Mouse (Mus musculus) neural tube, embryonic 15.5 days (tissue): ENCODE data around the gene A530032D15Rik. TPM values are rescaled to one million over a fixed set of nuclear protein-coding genes. Genes with fewer than 3 reads are reported as not detected.
"Not testable (repeated sequence)": the region's sequence is repeated elsewhere in the genome, so short reads cannot be mapped to it uniquely, and the experiment has no call there.

Experiments
- ATAC-seq: fragments of 200-750 bp; cut with Nextera tagmentation; 2 replicates; pipeline ENCODE4 v1.8.0; 2017; ENCODE audit warnings: mild to moderate bottlenecking, moderate TSS enrichment, moderate library complexity; ENCODE audit not compliant: low FRiP score
- H3K27ac ChIP-seq: fragments of 300-500 bp; sonication (generic); replicated peaks from 2 replicates; pipeline ENCODE4 v1.5.1; 2015; ENCODE audit warnings: mild to moderate bottlenecking, inconsistent platforms
- H3K27me3 ChIP-seq: fragments of 300-500 bp; sonication (generic); replicated peaks from 2 replicates; pipeline ENCODE4 v1.6.1; 2015; ENCODE audit warnings: inconsistent platforms
- H3K36me3 ChIP-seq: fragments of 300-500 bp; sonication (generic); 2 replicates; pipeline ENCODE4 v1.6.1; 2015; ENCODE audit warnings: inconsistent platforms
- H3K4me1 ChIP-seq: fragments of 300-500 bp; sonication (generic); 2 replicates; pipeline ENCODE4 v1.6.1; 2015; ENCODE audit warnings: inconsistent platforms
- H3K4me2 ChIP-seq: fragments of 300-500 bp; sonication (generic); 2 replicates; pipeline ENCODE4 v1.6.1; 2015; ENCODE audit warnings: inconsistent platforms, mild to moderate bottlenecking, moderate library complexity
- H3K4me3 ChIP-seq: fragments of 300-500 bp; sonication (generic); replicated peaks from 2 replicates; pipeline ENCODE4 v1.5.1; 2015; ENCODE audit warnings: mild to moderate bottlenecking, inconsistent platforms
- H3K9ac ChIP-seq: fragments of 300-500 bp; sonication (generic); replicated peaks from 2 replicates; pipeline ENCODE4 v1.6.1; 2015; ENCODE audit warnings: mild to moderate bottlenecking, inconsistent platforms
- H3K9me3 ChIP-seq: fragments of 300-500 bp; sonication (generic); replicated peaks from 2 replicates; pipeline ENCODE4 v1.6.1; 2016; ENCODE audit warnings: inconsistent platforms
- WGBS: fragments of 180-500 bp; shearing (Covaris S2); methylation state at CpG from one replicate; pipeline ENCODE4 v1.1.7; 2015; ENCODE audit warnings: mixed read lengths; 5-methylcytosine and 5-hydroxymethylcytosine counted together
- polyA plus RNA-seq: library from polyadenylated mRNA; unstranded; fragments of >200 nt; fragmentation: Nextera tagmentation; extraction: Ambion mirVana; gene quantifications from 2 replicates; pipeline ENCODE4 v1.2.1, GENCODE M21; 2015

The A530032D15Rik gene
- polyA plus RNA-seq, 1 experiment from 2014 or later, result not detected

DNA sequence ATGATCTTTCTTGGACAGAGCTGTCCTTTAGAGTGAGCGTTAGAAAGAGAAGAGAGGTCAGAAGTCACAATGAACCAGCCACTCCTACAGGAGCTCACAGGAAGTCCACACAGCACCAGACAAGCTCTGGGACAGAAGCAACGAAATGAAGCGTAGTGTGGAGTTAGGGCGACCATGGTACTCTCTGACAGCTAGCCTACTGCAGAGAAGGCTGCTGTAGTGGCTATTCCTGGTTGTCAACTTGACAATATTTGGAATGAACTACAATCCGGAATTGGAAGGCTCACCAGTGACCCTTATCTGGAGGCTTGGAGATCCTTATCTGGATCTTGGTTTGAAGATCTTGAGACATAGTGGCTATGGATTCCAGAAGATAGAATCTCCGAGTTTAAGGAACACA, 3.6 kb downstream of the A530032D15Rik start:
- ATAC-seq, H3K4me2 ChIP-seq, H3K9me3 ChIP-seq, H3K4me3 ChIP-seq, H3K27ac ChIP-seq, H3K36me3 ChIP-seq, H3K27me3 ChIP-seq, H3K4me1 ChIP-seq, H3K9ac ChIP-seq: not testable (repeated sequence)
- 76% methylated on average over 5 of the region's 6 CpGs for WGBS

DNA sequence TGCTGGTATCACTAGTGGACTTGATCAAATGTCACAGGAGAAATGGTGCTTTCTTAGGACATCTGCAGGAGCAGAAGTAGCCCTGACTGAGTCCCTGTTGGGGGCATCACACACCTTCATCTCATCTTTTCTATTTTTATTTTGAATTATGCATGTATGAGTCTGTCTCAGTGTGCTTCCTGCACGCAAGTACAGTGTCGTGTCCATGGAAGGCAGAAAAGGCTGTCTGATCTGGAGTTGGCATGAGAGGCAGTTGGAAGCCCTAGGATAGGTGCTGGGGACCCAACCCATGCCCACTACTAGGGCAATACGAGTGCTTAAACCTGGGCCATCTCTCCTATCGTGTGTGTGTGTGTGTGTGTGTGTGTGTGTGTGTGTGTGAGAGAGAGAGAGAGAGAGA, 4.3 kb downstream of the A530032D15Rik start:
- 83% methylated on average over 4 of the region's 4 CpGs for WGBS
- H3K36me3 ChIP-seq, ATAC-seq, H3K4me2 ChIP-seq, H3K4me1 ChIP-seq, H3K27ac ChIP-seq, H3K4me3 ChIP-seq, H3K9ac ChIP-seq, H3K9me3 ChIP-seq, H3K27me3 ChIP-seq: not testable (repeated sequence)

DNA sequence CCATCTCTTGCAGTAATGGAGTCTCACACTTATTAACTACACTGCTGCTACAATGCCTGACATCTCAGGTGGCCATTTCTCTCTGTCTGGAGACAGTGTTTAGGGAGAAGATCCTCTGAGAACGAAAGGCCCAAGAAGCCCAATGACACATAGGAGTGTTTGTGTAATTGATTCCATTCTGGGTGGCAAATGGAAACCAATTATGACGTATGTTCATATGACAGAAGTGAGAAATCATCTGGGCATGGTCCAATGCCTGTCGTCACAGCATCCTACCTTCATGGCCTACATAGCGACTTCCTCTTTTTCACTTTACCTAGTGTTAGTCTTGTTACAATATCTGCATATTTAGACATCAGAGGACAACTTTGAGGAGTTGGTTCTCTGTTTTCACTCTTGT, 7.9 kb downstream of the A530032D15Rik start:
- not testable (repeated sequence) for H3K9me3 ChIP-seq, ATAC-seq, H3K9ac ChIP-seq, H3K4me3 ChIP-seq, H3K4me1 ChIP-seq, H3K27ac ChIP-seq, H3K36me3 ChIP-seq, H3K27me3 ChIP-seq, H3K4me2 ChIP-seq
- 89% methylated on average over 4 of the region's 4 CpGs for WGBS

DNA sequence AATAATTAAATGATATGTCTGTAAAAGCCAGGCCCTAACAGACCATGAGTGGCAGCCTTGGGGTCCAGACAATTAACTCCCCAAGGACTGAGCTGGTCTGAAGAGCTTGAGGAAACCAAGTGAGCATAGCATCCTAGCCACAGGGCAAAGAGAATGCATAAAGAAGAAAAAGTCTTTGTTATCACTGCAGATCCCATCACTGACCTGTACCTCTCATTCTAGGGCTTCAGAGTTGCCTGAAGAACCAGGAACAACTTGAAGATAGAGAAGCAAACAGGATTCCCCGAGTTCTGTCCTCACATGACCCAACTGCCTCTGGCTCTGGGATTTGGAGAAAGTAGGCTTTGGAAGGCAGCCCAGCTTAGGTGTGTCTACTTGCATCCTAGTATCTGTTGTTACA, 9.8 kb downstream of the A530032D15Rik start, which contains the start of gene Gm10553:
Gm10553 (plus strand) TSS at position 301 of the 400 bp plus-strand sequence.
- 69% methylated on average over 1 of the region's 1 CpGs for WGBS
- H3K4me2 ChIP-seq, H3K4me3 ChIP-seq, H3K36me3 ChIP-seq, H3K9ac ChIP-seq, H3K9me3 ChIP-seq, H3K27me3 ChIP-seq, H3K4me1 ChIP-seq, ATAC-seq, H3K27ac ChIP-seq: not testable (repeated sequence)

DNA sequence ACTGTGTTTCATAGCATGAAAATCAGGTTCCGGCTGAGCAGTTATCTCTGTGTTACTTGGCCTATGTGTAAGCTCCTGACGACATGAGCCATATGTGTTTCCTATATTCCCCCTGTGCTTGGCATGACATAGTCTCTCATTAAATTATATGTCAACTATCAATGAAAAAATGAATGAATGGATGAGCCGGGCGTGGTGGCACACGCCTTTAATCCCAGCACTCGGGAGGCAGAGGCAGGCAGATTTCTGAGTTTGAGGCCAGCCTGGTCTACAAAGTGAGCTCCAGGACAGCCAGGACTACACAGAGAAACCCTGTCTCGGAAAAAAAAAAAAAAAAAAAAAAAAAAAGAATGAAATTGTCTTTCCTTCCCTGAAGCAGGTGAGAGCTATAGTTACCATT, 10.6 kb downstream of the A530032D15Rik start:
- H3K4me2 ChIP-seq, H3K27ac ChIP-seq, H3K27me3 ChIP-seq, H3K4me3 ChIP-seq, H3K9me3 ChIP-seq, H3K4me1 ChIP-seq, H3K9ac ChIP-seq, ATAC-seq, H3K36me3 ChIP-seq: not testable (repeated sequence)
- 82% methylated on average over 7 of the region's 7 CpGs for WGBS

DNA sequence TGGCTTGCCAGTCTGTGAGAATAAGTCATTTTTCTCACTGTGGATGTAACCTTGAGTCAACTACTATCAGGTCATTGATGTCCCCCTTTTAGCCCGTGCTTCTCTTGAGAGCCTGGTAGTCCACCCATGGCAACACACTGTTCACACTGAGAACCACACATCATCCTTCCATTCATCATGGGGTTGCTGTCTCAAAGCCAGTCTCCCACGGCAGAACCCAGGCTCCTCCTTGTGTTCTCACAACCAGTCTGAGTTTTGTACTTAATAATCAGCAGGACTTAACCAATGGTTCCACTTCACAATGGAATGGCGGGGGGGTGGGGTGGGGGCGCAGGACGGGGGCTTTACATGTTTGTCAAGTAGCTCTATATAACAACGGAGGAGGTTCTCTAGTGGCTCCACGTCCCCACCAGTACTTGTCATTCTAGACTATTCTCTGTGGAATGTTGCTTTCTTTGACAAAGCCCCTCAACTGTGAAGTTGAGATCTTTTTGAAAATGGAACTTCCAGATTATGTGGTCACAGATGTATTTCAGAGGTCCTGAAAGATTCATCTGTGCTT, 16.6 kb downstream of the A530032D15Rik start:
- H3K4me1 ChIP-seq, H3K4me3 ChIP-seq, H3K4me2 ChIP-seq, H3K27me3 ChIP-seq, ATAC-seq, H3K36me3 ChIP-seq, H3K9ac ChIP-seq, H3K9me3 ChIP-seq, H3K27ac ChIP-seq: not testable (repeated sequence)
- WGBS, result 89% methylated on average over 7 of the region's 7 CpGs

DNA sequence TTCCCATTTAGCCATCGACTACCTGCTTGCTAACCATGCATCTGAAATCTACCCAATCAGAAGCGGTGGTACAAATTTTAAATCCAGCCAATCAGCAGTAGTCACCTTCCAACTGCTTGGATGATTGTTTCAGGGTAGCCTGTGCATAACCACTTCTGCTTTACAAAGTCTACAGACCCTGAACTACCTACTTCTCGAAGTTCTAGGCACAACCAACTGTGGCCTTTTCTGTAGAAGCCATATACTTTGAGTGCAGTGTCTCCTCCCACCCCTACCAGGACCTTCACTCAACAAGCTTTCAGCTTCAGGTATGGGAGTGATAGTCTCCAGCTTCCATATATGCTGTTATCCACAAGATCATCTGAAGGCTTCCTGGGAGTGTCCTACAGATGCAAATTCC, 17.5 kb downstream of the A530032D15Rik start:
- WGBS, result 35% methylated on average over 1 of the region's 3 CpGs
- H3K27ac ChIP-seq, H3K9ac ChIP-seq, H3K27me3 ChIP-seq, H3K9me3 ChIP-seq, H3K4me1 ChIP-seq, ATAC-seq, H3K4me2 ChIP-seq, H3K36me3 ChIP-seq, H3K4me3 ChIP-seq: not testable (repeated sequence)

DNA sequence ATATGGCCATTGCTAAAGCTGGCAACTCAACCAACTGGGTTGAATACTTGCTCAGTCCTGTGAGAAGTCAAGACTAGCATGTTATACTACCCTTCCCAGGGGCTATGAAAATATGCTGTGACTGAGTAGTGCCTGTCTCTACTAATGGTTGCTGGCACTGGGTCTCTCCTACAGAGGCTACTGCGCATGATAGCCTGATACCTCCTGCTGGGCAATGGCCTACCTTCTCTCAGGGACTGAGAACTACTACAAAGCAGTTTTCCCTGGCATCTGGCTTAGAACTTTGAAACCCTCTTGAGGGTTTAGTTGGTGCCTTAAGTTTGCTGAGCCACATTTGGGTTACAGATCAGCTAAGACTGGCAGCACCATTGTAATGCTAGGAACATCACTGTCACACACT, 23.4 kb downstream of the A530032D15Rik start:
- not testable (repeated sequence) for H3K27me3 ChIP-seq, H3K9ac ChIP-seq, H3K4me1 ChIP-seq, H3K36me3 ChIP-seq, ATAC-seq, H3K4me3 ChIP-seq, H3K27ac ChIP-seq, H3K9me3 ChIP-seq, H3K4me2 ChIP-seq
- WGBS, result 65% methylated on average over 1 of the region's 1 CpGs

DNA sequence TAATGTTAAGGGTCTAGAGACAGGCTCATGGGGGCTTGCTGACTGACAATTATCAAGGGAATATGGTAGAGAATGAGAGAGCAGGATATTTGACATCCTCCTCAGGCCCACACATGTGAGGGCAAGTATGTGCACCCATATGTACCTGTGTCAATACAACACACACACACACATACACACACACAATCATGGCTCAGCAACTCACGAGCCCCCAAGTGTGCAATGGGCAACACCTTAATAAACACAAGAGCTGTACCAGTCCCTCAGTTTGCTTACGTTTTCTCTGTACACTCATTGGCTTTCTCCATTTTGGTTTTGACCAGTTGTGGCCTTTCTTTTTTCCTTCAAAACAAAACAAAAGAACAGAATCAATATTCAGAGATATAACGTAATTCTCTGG, 24.9 kb downstream of the A530032D15Rik start:
- not testable (repeated sequence) for H3K27me3 ChIP-seq, H3K9ac ChIP-seq, H3K9me3 ChIP-seq, H3K27ac ChIP-seq, H3K36me3 ChIP-seq, H3K4me2 ChIP-seq, ATAC-seq, H3K4me1 ChIP-seq, H3K4me3 ChIP-seq
- 64% methylated on average over 3 of the region's 3 CpGs for WGBS

DNA sequence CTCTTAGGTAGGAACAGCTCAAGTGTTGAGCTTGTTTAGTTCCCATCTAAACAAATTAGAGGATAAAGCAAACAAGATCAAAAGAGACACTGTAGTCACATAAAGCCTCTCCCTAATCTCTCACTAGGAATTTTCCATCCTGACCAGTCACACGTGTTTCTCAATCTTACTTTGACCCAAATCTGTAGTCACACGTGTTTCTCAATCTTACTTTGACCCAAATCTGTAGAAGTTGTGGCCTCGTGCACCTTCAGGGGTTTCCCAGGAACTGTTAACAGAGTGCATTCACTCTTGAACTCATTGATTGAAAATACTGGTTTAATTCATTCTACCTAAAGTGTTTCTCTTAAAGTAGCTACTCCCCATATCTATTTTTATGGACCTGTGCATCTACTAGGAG, 36.6 kb downstream of the A530032D15Rik start:
- not testable (repeated sequence) for ATAC-seq

DNA sequence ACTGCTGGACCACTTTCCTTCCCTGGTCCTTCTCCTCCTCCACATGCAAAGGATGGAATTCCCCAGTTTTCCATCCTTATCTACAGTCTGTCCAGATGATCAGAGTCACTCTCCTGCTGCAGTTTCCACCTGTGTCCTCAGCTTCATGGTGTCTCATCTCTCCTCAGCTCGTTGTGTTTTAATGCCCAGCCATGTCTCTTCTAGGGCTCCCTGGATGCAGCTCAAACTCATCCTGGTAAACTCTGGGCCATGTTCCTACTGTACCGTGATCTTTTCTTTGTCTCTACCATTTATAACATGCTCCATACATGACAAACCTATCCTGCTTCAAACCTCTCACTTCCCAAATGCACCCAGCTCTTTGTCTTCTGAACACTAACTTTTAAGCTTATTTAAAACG, 38.0 kb downstream of the A530032D15Rik start:
- not testable (repeated sequence) for H3K9me3 ChIP-seq, H3K27me3 ChIP-seq, H3K36me3 ChIP-seq, ATAC-seq, H3K4me3 ChIP-seq, H3K27ac ChIP-seq, H3K4me2 ChIP-seq, H3K9ac ChIP-seq, H3K4me1 ChIP-seq
- WGBS, result 70% methylated on average over 3 of the region's 3 CpGs

More for the DNA sequence above, 36.6 kb downstream of the A530032D15Rik start:
- H3K27me3 ChIP-seq, H3K4me2 ChIP-seq, H3K9me3 ChIP-seq, H3K9ac ChIP-seq, H3K27ac ChIP-seq, H3K4me1 ChIP-seq, H3K4me3 ChIP-seq, H3K36me3 ChIP-seq: not testable (repeated sequence)
- 72% methylated on average over 3 of the region's 3 CpGs for WGBS

DNA sequence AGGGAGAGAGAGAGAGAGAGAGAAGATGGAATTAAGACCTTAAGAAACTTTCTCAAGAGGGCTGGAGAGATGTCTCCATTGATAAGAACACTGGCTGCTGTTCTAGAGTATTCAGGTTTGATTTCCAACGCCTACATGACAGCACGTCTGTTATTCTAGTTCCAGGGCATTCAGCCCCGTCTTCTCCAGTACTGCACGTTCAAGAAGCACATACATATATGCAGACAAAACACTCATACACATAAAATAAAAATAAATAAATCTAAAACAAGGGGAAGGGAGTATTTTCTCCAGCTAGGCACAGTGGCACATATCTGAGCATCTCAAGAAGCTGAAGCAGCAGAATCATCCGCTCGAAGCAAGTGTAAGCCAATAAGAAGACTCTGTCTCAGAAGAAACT, 73.9 kb downstream of the A530032D15Rik start:
- H3K9ac ChIP-seq, H3K27me3 ChIP-seq, H3K4me2 ChIP-seq, ATAC-seq, H3K4me1 ChIP-seq, H3K4me3 ChIP-seq, H3K27ac ChIP-seq, H3K9me3 ChIP-seq, H3K36me3 ChIP-seq: not testable (repeated sequence)
- WGBS, result 80% methylated on average over 6 of the region's 6 CpGs

DNA sequence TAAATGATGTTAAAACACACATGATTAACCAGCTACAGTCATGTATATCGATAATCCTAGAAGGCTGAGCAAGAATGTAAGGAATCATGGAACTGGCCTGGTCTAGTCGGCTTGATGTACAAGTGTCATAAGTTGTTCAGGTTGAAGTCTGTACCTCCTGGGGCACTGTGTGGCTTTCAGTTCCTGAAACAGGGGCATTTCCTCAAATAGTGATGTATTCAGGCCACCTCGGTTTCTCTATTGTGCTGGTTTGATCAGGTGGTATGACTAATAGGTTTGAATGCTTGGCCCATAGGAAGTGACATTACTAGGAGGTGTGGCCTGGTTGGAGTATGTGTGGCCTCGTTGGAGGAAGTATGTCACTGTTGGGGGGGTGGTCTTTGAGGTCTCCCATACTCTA, 75.3 kb downstream of the A530032D15Rik start:
- 91% methylated on average over 3 of the region's 4 CpGs for WGBS
- not testable (repeated sequence) for H3K4me3 ChIP-seq, H3K9me3 ChIP-seq, H3K27ac ChIP-seq, H3K4me1 ChIP-seq, H3K4me2 ChIP-seq, H3K27me3 ChIP-seq, H3K9ac ChIP-seq, H3K36me3 ChIP-seq, ATAC-seq
